Mouse (Mus musculus) megakaryocyte, embryonic 14.5 days (primary cell): Measurements from ENCODE around the gene Olfr1555-ps1. TPM values are rescaled to one million over a fixed set of nuclear protein-coding genes. Genes with fewer than 3 reads are reported as not detected.
"Not testable (repeated sequence)": the region's sequence is repeated elsewhere in the genome, so short reads cannot be mapped to it uniquely, and the experiment has no call there.

Experiments
- H3K27me3 ChIP-seq: replicated peaks from 2 replicates; pipeline ENCODE3; 2012; ENCODE audit warnings: inconsistent platforms
- H3K36me3 ChIP-seq: replicated peaks from 2 replicates; pipeline ENCODE3; 2012; ENCODE audit warnings: low read length, inconsistent platforms, mixed read lengths
- H3K4me1 ChIP-seq: 2 replicates; pipeline ENCODE4 v1.6.1; 2012; ENCODE audit warnings: inconsistent platforms
- H3K4me3 ChIP-seq: replicated peaks from 2 replicates; pipeline ENCODE3; 2012; ENCODE audit warnings: moderate library complexity, mild to moderate bottlenecking, inconsistent platforms
- H3K9me3 ChIP-seq: 2 replicates; pipeline ENCODE4 v1.6.1; 2012; ENCODE audit warnings: inconsistent platforms
- FLI1 ChIP-seq: IDR thresholded peaks from 2 replicates; pipeline ENCODE4 v1.6.1; 2012; ENCODE audit warnings: low read length, inconsistent platforms, mixed read lengths
- GATA1 ChIP-seq: IDR thresholded peaks from 3 replicates; pipeline ENCODE4 v1.6.1; 2012; ENCODE audit warnings: mixed read lengths, low read length, inconsistent platforms, borderline replicate concordance
- polyA plus RNA-seq: library from polyadenylated mRNA; stranded (reverse); fragments of >175 nt; gene quantifications from 2 replicates; pipeline ENCODE4 v1.2.3, GENCODE M21; 2012; ENCODE audit warnings: low replicate concordance; ENCODE audit not compliant: insufficient read depth

Olfr1555-ps1 gene
- not detected in 2 replicates for polyA plus RNA-seq

GRCm38 (mm10) chr19:12170062-12170599 is at the start of gene Olfr1555-ps1:
Gene Olfr1555-ps1, minus strand, starts transcription at chr19:12170112.
- H3K36me3 ChIP-seq, H3K4me1 ChIP-seq, H3K9me3 ChIP-seq: not testable (repeated sequence)

DNA sequence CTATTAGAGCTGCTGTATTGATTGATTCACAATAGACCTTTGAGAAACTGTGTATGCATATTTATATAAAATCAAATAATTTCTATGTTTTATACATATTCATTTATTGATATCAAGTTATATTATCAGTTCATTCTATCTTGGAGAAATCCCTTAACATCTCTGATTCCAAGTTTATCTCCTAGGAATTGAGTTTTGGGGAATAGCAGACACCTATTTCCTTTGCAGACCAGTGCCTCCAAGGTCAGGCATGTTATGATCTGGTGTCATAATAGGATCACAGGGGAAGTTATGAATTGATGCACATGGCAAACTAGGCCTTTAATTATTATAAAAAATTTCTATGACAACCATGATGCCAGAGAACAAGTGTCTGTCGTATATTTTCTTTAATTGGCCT is 30.4 kb upstream of the Olfr1555-ps1 start, which contains the start of gene Olfr1431:
Olfr1431 (plus strand) TSS at position 301 of the 400 bp plus-strand sequence.
- no peak within 1 kb of the TSS for H3K4me3 ChIP-seq
- H3K9me3 ChIP-seq = no peaks in the 10 kb centered on the region
- H3K27me3 ChIP-seq = no peaks in the 10 kb centered on the region
- TF ChIP-seq GATA1 (no peak), FLI1 (no peak)
- H3K36me3 ChIP-seq = no peaks in the 10 kb centered on the region
- H3K4me1 ChIP-seq = no peaks in the 10 kb centered on the region

More at GRCm38 (mm10) chr19:12170062-12170599, at the start of gene Olfr1555-ps1:
- H3K27me3 ChIP-seq, H3K4me3 ChIP-seq: not testable (repeated sequence)

GRCm38 (mm10) chr19:12199076-12199475 is 29.2 kb upstream of the Olfr1555-ps1 start:
- H3K4me1 ChIP-seq, H3K4me3 ChIP-seq, H3K9me3 ChIP-seq, H3K36me3 ChIP-seq, H3K27me3 ChIP-seq: not testable (repeated sequence)

DNA sequence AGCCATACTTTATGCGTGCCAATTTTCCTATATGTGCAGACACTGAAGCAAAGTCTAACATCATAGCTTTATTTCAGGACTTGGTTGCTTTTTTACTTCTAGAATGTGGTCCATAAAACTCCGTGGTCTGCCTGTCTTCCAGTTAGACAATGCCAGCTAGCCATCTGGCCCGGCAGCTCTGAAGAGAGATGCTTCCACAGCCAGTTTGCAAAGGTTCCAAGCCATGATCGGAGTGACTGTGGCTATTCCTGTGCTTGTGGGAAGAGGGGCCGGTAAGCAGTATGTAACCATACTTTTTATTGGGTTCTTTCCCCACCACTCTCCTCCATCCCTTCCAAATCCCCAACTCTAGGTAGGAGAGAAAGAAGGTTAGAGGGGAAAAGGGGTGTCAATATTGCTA is 5.5 kb upstream of the Olfr1555-ps1 start:
- H3K36me3 ChIP-seq, H3K4me1 ChIP-seq, H3K9me3 ChIP-seq, H3K27me3 ChIP-seq, H3K4me3 ChIP-seq: not testable (repeated sequence)

- H3K9me3 ChIP-seq = no peaks in the 10 kb centered on the region
- TF ChIP-seq FLI1 (no peak), GATA1 (no peak)
- H3K4me3 ChIP-seq = no peak overlapping the region
- no peaks in the 10 kb centered on the region for H3K27me3 ChIP-seq
- no peaks in the 10 kb centered on the region for H3K36me3 ChIP-seq
- H3K4me1 ChIP-seq = no peaks in the 10 kb centered on the region
These were observed 24.5 kb downstream of the Olfr1555-ps1 start for GRCm38 (mm10) chr19:12145452-12145851.

DNA sequence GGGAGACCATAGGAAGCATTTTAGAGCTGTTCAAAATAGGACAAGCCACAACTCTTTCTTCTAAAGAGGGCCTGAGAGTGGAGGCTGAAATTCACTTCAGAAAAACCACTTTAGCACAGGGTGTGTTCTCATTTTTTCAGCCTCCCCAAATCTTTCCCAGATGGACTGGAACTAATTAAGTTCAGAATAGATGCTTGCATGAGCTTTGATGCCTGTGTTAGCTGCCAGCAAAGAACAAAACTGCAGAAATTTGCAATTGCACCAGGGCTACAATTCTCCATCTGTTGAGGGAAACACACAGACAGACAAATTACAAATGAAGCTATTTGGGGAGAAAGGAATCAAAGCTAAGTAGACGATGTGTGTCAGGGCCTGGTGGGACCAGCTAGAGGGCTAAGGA is 26.6 kb downstream of the Olfr1555-ps1 start:
- TF ChIP-seq FLI1 = no peak
- no peak for TF ChIP-seq GATA1
- Histone ChIP-seq H3K9me3 (no peaks in the 10 kb centered on the region), H3K36me3 (no peaks in the 10 kb centered on the region), H3K4me1 (no peaks in the 10 kb centered on the region), H3K4me3 (no peak overlapping the region), H3K27me3 (no peaks in the 10 kb centered on the region)

DNA sequence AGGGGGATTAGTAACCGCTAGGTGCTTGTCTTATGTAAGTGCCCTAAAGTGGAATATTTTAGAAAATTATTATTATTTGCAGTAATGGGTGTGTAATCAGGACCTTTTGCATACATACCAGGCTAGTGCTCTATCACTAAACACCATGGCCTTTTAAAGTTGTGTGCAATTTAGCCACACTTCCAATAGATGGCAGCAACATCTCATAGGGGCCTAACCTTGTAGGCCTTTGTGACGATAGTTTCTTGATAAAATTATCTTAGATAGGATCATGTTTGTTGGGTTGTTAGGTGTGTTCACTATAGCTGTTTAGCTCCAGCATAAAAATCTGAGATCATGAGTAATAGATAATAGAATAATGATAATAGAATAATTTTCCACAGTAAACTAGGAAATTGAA is 35.6 kb downstream of the Olfr1555-ps1 start:
- Histone ChIP-seq H3K27me3 (no peaks in the 10 kb centered on the region), H3K36me3 (no peaks in the 10 kb centered on the region), H3K4me3 (no peak overlapping the region), H3K9me3 (no peaks in the 10 kb centered on the region), H3K4me1 (no peaks in the 10 kb centered on the region)
- TF ChIP-seq FLI1 (no peak), GATA1 (no peak)

DNA sequence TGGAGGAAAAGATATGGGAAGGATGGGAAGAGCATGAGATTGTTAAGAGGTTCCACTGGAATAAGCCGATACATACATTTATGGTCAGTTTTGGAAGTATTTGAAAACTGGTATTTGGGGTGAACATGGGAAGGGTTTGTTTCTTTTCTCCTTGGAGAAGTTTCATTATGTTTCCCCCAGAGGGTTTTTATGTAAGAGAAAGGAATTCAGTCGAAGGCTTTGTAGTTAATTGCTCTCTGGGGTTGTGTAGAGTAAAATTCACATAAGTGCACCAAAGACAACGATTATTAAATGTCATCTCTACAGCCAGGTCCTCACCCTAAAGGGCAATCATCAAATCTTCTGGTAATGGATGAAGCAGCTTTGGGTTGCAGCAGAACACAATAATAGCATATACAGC is 46.8 kb downstream of the Olfr1555-ps1 start, which contains the start of gene Olfr76:
Olfr76 (minus strand) TSS at position 101 of the 400 bp plus-strand sequence.
- no peaks in the 10 kb centered on the region for H3K4me1 ChIP-seq
- H3K27me3 ChIP-seq = no peaks in the 10 kb centered on the region
- TF ChIP-seq GATA1 = no peak
- TF ChIP-seq FLI1 = no peak
- H3K36me3 ChIP-seq = no peaks in the 10 kb centered on the region
- H3K9me3 ChIP-seq = no peaks in the 10 kb centered on the region
- no peak within 1 kb of the TSS for H3K4me3 ChIP-seq

GRCm38 (mm10) chr19:12116464-12116863 is 53.4 kb downstream of the Olfr1555-ps1 start:
- Histone ChIP-seq H3K27me3 (no peaks in the 10 kb centered on the region), H3K4me3 (no peak overlapping the region), H3K36me3 (no peaks in the 10 kb centered on the region), H3K9me3 (no peaks in the 10 kb centered on the region), H3K4me1 (no peaks in the 10 kb centered on the region)
- TF ChIP-seq GATA1 = no peak
- no peak for TF ChIP-seq FLI1

GRCm38 (mm10) chr19:12115797-12116196 is 54.1 kb downstream of the Olfr1555-ps1 start, which contains the start of gene Olfr1428:
Gene Olfr1428, minus strand, starts transcription at chr19:12115897.
- Histone ChIP-seq H3K36me3 (no peaks in the 10 kb centered on the region), H3K4me1 (no peaks in the 10 kb centered on the region), H3K27me3 (no peaks in the 10 kb centered on the region), H3K4me3 (no peak within 1 kb of the TSS), H3K9me3 (no peaks in the 10 kb centered on the region)
- TF ChIP-seq FLI1 (no peak), GATA1 (no peak)

Other genes starting within 250 kb of the Olfr1555-ps1 start
- gene Osbp, start 204.2 kb downstream of the Olfr1555-ps1 start, polyA plus RNA-seq = 0.73 and 3.0 TPM in 2 replicates
- gene Olfr1423, start 128.8 kb downstream of the Olfr1555-ps1 start, polyA plus RNA-seq = not detected in 2 replicates
- gene Olfr1424, start 107.4 kb downstream of the Olfr1555-ps1 start, polyA plus RNA-seq = not detected in 2 replicates
- gene Olfr1425, start 92.4 kb downstream of the Olfr1555-ps1 start, polyA plus RNA-seq = not detected in 2 replicates
- gene Olfr1426, start 78.1 kb downstream of the Olfr1555-ps1 start, polyA plus RNA-seq = not detected in 2 replicates
- gene Olfr1427, start 66.8 kb downstream of the Olfr1555-ps1 start, polyA plus RNA-seq = not detected in 2 replicates
- not detected in 2 replicates for gene Olfr1428, start 54.2 kb downstream of the Olfr1555-ps1 start, polyA plus RNA-seq
- gene Olfr76, start 46.9 kb downstream of the Olfr1555-ps1 start, polyA plus RNA-seq = not detected in 2 replicates
- gene Olfr1431, start 30.5 kb upstream of the Olfr1555-ps1 start, polyA plus RNA-seq = not detected in 2 replicates
- gene Olfr1432, start 62.5 kb upstream of the Olfr1555-ps1 start, polyA plus RNA-seq = not detected in 2 replicates
- not detected in 2 replicates for gene Olfr262, start 71.5 kb upstream of the Olfr1555-ps1 start, polyA plus RNA-seq
- gene Olfr235, start 90.9 kb upstream of the Olfr1555-ps1 start, polyA plus RNA-seq = not detected in 2 replicates
- gene Olfr1434, start 109.7 kb upstream of the Olfr1555-ps1 start, polyA plus RNA-seq = not detected in 2 replicates
- not detected in 2 replicates for gene Olfr1436, start 129.0 kb upstream of the Olfr1555-ps1 start, polyA plus RNA-seq
- not detected in 2 replicates for gene Olfr1437, start 155.0 kb upstream of the Olfr1555-ps1 start, polyA plus RNA-seq
- not detected in 2 replicates for gene Olfr1438-ps1, start 165.8 kb upstream of the Olfr1555-ps1 start, polyA plus RNA-seq
- gene Olfr1440, start 217.2 kb upstream of the Olfr1555-ps1 start, polyA plus RNA-seq = not detected in 2 replicates
- gene Olfr1441, start 247.3 kb upstream of the Olfr1555-ps1 start, polyA plus RNA-seq = not detected in 2 replicates